Comparison of ENCODE assay signal across 8 mouse cellular contexts in the genomic region with DNA sequence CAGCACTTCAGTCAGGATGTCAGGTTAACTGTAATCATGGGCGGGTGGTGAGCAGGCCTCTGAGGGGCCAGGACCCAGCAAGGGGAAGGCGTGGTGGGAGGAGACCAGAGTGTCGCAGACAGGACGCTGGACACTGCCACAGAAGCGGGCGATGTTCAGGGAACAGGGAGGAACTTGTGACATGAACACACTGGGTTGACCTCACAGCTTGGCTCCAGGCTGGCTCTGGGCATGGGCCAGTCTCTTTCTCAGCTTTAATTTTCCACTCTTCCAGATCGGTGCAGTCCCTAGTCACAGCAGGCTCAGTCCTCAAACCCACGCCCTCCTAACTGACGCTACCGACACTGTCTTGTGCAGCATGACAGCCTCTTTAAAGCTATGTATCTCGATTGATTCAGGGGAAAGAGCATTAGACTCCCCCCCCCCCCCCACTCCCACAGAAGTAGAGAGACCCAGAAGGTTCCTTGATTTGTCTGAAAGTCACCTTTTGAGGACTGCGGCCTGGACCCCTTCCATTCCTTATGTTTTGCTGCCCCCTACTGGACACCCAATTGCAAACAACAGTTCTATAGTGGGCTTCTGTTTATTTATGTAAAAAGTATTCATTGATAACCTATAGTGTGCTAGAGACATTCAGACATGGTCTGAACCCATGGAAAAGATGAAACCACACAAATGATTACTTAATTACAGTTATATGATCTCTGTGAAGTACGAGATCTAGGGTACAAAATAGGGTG. TPM values are rescaled to one million over a fixed set of nuclear protein-coding genes. Genes with fewer than 3 reads are reported as not detected.
DNase-seq lines count a peak whose midpoint lies in the region; ATAC-seq and TF ChIP-seq lines count a peak whose summit lies in the region.

No protein-coding gene starts in this region.

- H3K4me1 ChIP-seq in kidney, embryonic 14.5 days (ENCODE audit: control insufficient read depth, insufficient read depth, low read length), result no peaks in the 10 kb centered on the region
- peaks cover 5% of the 10 kb centered on the region; the same call in 1 of the 2 replicates for H3K4me1 ChIP-seq in olfactory bulb, adult 2 months (ENCODE audit: control insufficient read depth, insufficient read depth, low read length)

- TF ChIP-seq POLR2A in olfactory bulb, adult 2 months (IDR thresholded peaks at IDR 0.05; ENCODE audit: insufficient read depth, low read depth, low read length), result no peak

- no peak overlapping the region for H3K4me3 ChIP-seq in kidney, embryonic 14.5 days (ENCODE audit: low read length)
- peak overlapping the region; percentile 16; the same call in 1 of the 2 replicates for H3K4me3 ChIP-seq in olfactory bulb, adult 2 months (ENCODE audit: insufficient read depth, low read depth, low read length)

- no peaks in the 10 kb centered on the region for H3K36me3 ChIP-seq in kidney, embryonic 14.5 days (ENCODE audit: control insufficient read depth, insufficient read depth, low read length)

- H3K27me3 ChIP-seq in kidney, embryonic 14.5 days (ENCODE audit: control insufficient read depth, insufficient read depth, low read length), result no peaks in the 10 kb centered on the region

- peak; percentile 79 to 80 for DNase-seq in CD8-positive naive resting alpha-beta T cell, adult 2 months (ENCODE audit: low read depth in 2 of 2, low spot score in 2 of 2)
- peak; percentile 74 to 76 for DNase-seq in adrenal gland, adult 18-20 months (ENCODE audit: low spot score in 2 of 2)
- DNase-seq in embryo, embryonic 11 days, result peak; percentile 87
- DNase-seq in heart, adult 11 months, result peak; percentile 94
- peak; percentile 42 to 59 for DNase-seq in lung, adult 18-20 months

- no peak overlapping the region for H3K4me2 ChIP-seq in kidney, embryonic 14.5 days (replicated peaks; ENCODE audit: low read depth, low read length)

- no peak overlapping the region for H3K27ac ChIP-seq in kidney, embryonic 14.5 days (ENCODE audit: low read depth, low read length)
- no peak overlapping the region for H3K27ac ChIP-seq in olfactory bulb, adult 2 months (ENCODE audit: insufficient read depth, low read depth, low read length)

- 0 out of 2 replicates have a peak, but pooled peaks have one; percentile 11 for TF ChIP-seq CTCF in olfactory bulb, adult 2 months (IDR thresholded peaks at IDR 0.05; ENCODE audit: insufficient read depth, low read depth, low read length)

- no peaks in the 10 kb centered on the region for H3K9me3 ChIP-seq in kidney, embryonic 14.5 days (ENCODE audit: control insufficient read depth, low read length)

- ATAC-seq in kidney, embryonic 14.5 days (ENCODE audit: low FRiP score, low TSS enrichment), result peak; percentile 76
- ATAC-seq in activated CD4-positive, CD25-positive, alpha-beta regulatory T cell, adult 4 months, result no peak

- no peak overlapping the region for H3K9ac ChIP-seq in kidney, embryonic 14.5 days (ENCODE audit: low read depth, low read length)

- 56% methylated on average over 13 of the region's 13 CpGs for WGBS in kidney, embryonic 14.5 days
- 46% methylated on average over 13 of the region's 13 CpGs for WGBS in olfactory bulb, adult 2 months

RNA-seq across cellular contexts. Expression of gene Mmp24, which starts 10.3 kb away (rescaled TPM):
- total RNA-seq in adrenal gland, adult 18-20 months (2021), result 1 to 10 TPM; 1.2 to 2.3 TPM
- polyA plus RNA-seq in kidney, embryonic 14.5 days (2014; fragmentation: Nextera tagmentation; extraction: Ambion mirVana), result not detected in 2 replicates
- not detected in 2 replicates for polyA plus RNA-seq in olfactory bulb, adult 2 months (2012; ENCODE audit: insufficient read depth, insufficient read length, low replicate concordance, missing spikeins)
- under 1 TPM in 1 of 2 experiments, not detected in 1; 0.11 TPM for polyA plus RNA-seq in activated CD4-positive, CD25-positive, alpha-beta regulatory T cell, adult 4 months (2017; shearing (Covaris generic))

RNA-seq across cellular contexts. Expression of gene Procr, which starts 13.9 kb away (rescaled TPM):
- total RNA-seq in adrenal gland, adult 18-20 months (2021), result 100 to 1,000 TPM in 1 of 2 experiments, 10 to 100 TPM in 1; 44.9 to 104 TPM
- 7.7 and 8.2 TPM in 2 replicates for polyA plus RNA-seq in kidney, embryonic 14.5 days (2014; fragmentation: Nextera tagmentation; extraction: Ambion mirVana)
- not detected in 2 replicates for polyA plus RNA-seq in olfactory bulb, adult 2 months (2012; ENCODE audit: insufficient read depth, insufficient read length, low replicate concordance, missing spikeins)
- polyA plus RNA-seq in activated CD4-positive, CD25-positive, alpha-beta regulatory T cell, adult 4 months (2017; shearing (Covaris generic)), result not detected

RNA-seq across cellular contexts. Expression of gene Gm17581, which starts 29.2 kb away (rescaled TPM):
- total RNA-seq in adrenal gland, adult 18-20 months (2021), result not detected
- polyA plus RNA-seq in kidney, embryonic 14.5 days (2014; fragmentation: Nextera tagmentation; extraction: Ambion mirVana), result not detected in 2 replicates
- polyA plus RNA-seq in olfactory bulb, adult 2 months (2012; ENCODE audit: insufficient read depth, insufficient read length, low replicate concordance, missing spikeins), result not detected in 2 replicates
- polyA plus RNA-seq in activated CD4-positive, CD25-positive, alpha-beta regulatory T cell, adult 4 months (2017; shearing (Covaris generic)), result not detected

RNA-seq across cellular contexts. Expression of gene Edem2, which starts 35.6 kb away (rescaled TPM):
- 10 to 100 TPM; 36.9 to 46.2 TPM for total RNA-seq in adrenal gland, adult 18-20 months (2021)
- 27.4 and 36.0 TPM in 2 replicates for polyA plus RNA-seq in kidney, embryonic 14.5 days (2014; fragmentation: Nextera tagmentation; extraction: Ambion mirVana)
- not detected in 2 replicates for polyA plus RNA-seq in olfactory bulb, adult 2 months (2012; ENCODE audit: insufficient read depth, insufficient read length, low replicate concordance, missing spikeins)
- 10 to 100 TPM; 39.9 to 45.0 TPM for polyA plus RNA-seq in activated CD4-positive, CD25-positive, alpha-beta regulatory T cell, adult 4 months (2017; shearing (Covaris generic))

RNA-seq across cellular contexts. Expression of gene BC029722, which starts 54.4 kb away (rescaled TPM):
- 100 to 1,000 TPM; 171 to 240 TPM for total RNA-seq in adrenal gland, adult 18-20 months (2021)
- 7.8 and 11.4 TPM in 2 replicates for polyA plus RNA-seq in kidney, embryonic 14.5 days (2014; fragmentation: Nextera tagmentation; extraction: Ambion mirVana)
- not detected in 2 replicates for polyA plus RNA-seq in olfactory bulb, adult 2 months (2012; ENCODE audit: insufficient read depth, insufficient read length, low replicate concordance, missing spikeins)
- polyA plus RNA-seq in activated CD4-positive, CD25-positive, alpha-beta regulatory T cell, adult 4 months (2017; shearing (Covaris generic)), result 10 to 100 TPM; 14.5 to 18.7 TPM
